Mouse (Mus musculus): ENCODE results near the gene Spsb4.

Spsb4 gene

DNA sequence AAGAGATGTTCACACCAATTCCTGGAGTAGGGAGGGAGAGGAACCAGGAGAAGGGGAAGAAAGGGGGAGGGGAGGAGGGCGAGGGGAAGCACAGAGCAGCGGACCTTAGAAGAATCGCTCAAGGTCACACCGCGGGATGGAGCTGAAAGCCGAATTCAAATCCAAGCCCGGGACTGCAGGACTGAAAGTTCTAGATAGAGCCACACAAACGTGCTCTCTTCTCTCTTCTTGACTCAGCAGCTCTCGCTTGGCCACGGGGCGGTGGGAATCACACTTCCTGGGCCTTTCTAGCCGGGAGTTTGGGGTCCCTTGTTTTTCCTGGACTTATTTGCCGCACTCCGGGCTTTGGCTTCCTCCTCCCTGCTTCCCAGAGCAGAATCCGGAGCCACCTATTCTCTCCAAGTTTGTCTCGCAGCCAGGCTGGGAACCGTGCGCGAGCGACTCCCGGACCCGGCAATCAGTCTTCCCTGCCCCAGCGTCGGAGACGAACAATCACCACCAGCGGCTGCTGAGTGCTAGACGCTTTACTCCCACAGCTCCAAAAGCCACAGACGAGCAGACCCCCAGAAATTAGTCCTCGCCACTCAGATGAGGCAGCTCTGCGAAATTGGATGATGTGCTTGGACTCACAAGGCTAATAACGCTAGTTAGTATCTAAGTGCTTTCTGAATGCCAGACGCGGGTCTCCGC lies 1.4 kb downstream of the Spsb4 start:
- no peak for DNase-seq (ENCODE audit: low spot score in 2 of 2)

- DNase-seq (ENCODE audit: low spot score in 2 of 2), result no peak
Observed at GRCm38 (mm10) chr9:97015751-97016150, 2.9 kb downstream of the Spsb4 start.

DNA sequence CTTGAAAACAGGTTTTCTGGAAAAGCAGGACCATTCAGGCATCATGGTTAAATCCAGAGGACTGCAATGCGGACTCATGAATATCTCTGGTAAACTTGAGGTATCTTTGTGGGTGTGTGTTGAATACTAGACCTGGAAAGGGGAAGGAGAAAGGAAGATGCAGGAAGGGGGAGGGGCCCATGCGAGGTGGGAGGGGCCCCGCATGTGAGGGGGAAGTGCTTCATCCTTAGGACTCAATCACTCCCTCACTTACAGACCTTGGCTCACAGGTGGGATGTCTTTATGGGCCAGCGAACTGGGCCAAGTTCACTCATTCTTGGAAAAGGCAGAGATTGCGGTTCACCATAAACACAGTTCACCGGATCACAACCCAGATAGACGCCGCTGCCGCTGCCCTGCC lies 4.9 kb downstream of the Spsb4 start:
- no peak for DNase-seq (ENCODE audit: low spot score in 2 of 2)

- DNase-seq (ENCODE audit: low spot score in 2 of 2), result no peak
Observed at GRCm38 (mm10) chr9:97013153-97013552, 5.5 kb downstream of the Spsb4 start.

- no peak for DNase-seq (ENCODE audit: low spot score in 2 of 2)
Observed at GRCm38 (mm10) chr9:97011454-97012195, 7.0 kb downstream of the Spsb4 start.

GRCm38 (mm10) chr9:97010447-97010846 lies 8.2 kb downstream of the Spsb4 start:
- DNase-seq (ENCODE audit: low spot score in 2 of 2), result no peak

DNA sequence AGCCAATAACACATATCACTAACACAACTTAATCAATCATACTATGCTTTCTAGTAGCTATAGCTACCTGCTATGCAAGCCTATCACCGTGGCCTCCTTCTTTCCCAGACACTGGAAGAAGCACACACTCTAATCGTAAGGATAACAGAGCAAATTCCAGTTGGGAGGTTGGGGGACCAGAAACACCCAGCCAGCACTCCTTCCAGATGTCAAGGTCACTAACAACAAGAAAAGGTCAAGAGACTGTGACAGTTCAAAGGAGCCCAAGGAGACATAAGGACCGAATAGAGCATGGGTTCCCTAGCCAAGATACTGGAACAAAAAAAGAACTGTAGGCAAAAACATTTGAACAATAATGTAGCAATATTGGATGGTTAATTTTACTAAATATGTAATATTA lies 13.9 kb downstream of the Spsb4 start:
- DNase-seq (ENCODE audit: low spot score in 2 of 2), result no peak

GRCm38 (mm10) chr9:97003173-97003572 lies 15.5 kb downstream of the Spsb4 start:
- DNase-seq (ENCODE audit: low spot score in 2 of 2), result no peak

DNA sequence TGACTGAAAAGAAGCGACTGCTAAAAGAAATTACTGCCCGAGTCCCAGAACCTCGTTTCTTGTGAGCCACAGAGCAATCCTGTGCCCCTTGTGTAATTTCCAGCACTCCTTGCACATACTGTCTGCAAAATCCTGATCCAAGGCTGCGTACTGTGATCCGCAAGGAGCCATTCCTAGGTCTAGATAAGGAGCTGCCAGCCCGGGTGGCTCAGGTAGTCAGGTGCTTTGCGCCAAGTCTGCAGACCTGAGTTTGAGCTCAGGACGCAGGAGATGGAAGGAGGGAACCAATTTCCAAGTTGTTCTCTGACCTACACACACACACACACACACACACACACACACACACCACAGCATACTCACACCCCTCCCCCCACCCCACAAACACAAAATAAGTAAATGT lies 16.0 kb downstream of the Spsb4 start:
- no peak for DNase-seq (ENCODE audit: low spot score in 2 of 2)

DNA sequence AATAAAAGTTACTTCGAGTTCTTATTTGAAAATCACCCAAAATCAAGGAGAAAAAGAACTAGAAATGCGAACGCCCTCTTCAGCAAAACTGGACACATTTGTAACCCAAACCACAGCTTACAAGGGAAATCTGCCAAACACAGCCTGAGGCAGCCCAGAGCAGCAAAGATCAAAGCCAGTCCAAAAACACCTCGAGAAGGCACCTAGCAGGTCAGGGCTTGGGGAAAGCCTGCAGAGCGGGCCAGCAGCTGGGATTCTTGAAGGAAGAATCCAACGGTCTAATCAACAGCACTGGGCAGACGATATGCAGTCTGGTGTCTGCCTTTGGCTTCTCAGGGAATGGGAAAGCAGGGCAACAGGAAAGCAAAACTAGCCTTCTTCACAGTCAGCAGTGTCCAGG lies 16.6 kb downstream of the Spsb4 start:
- DNase-seq (ENCODE audit: low spot score in 2 of 2), result no peak

- DNase-seq (ENCODE audit: low spot score in 2 of 2), result no peak
Observed at GRCm38 (mm10) chr9:97001458-97001857, 17.2 kb downstream of the Spsb4 start.

- no peak for DNase-seq (ENCODE audit: low spot score in 2 of 2)
Observed at GRCm38 (mm10) chr9:96995717-96996116, 22.9 kb downstream of the Spsb4 start.

- no peak for DNase-seq (ENCODE audit: low spot score in 2 of 2)
Observed at GRCm38 (mm10) chr9:96994733-96995132, 23.9 kb downstream of the Spsb4 start.

DNA sequence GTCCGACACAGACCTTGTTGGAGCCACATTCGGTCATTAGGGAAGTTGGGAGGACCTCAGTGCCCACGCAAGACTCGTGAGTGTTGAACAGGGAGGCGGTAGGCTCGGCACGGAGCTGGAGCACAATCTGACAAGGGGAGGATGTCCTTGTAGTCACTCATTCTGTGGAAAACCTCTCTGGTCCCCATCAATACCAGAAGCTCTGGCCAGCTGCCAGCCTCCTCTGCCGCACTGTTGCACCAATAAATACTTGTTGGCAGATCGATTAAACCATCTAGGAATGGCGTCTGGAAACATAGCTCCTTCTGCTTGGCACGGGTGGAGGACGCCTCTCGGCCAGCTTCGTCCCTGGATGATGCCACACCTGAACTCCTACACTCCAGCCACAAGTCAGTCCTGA lies 27.5 kb downstream of the Spsb4 start:
- DNase-seq (ENCODE audit: low spot score in 2 of 2), result no peak

GRCm38 (mm10) chr9:96989389-96989990 lies 29.2 kb downstream of the Spsb4 start:
- DNase-seq (ENCODE audit: low spot score in 2 of 2), result no peak

GRCm38 (mm10) chr9:96986797-96987473 lies 31.7 kb downstream of the Spsb4 start:
- no peak for DNase-seq (ENCODE audit: low spot score in 2 of 2)

- no peak for DNase-seq (ENCODE audit: low spot score in 2 of 2)
Observed at GRCm38 (mm10) chr9:96984034-96984433, 34.6 kb downstream of the Spsb4 start.

- no peak for DNase-seq (ENCODE audit: low spot score in 2 of 2)
Observed at GRCm38 (mm10) chr9:96982940-96983339, 35.7 kb downstream of the Spsb4 start.

GRCm38 (mm10) chr9:96982351-96982750 lies 36.3 kb downstream of the Spsb4 start:
- DNase-seq (ENCODE audit: low spot score in 2 of 2), result no peak

GRCm38 (mm10) chr9:96981836-96982235 lies 36.8 kb downstream of the Spsb4 start:
- DNase-seq (ENCODE audit: low spot score in 2 of 2), result no peak

DNA sequence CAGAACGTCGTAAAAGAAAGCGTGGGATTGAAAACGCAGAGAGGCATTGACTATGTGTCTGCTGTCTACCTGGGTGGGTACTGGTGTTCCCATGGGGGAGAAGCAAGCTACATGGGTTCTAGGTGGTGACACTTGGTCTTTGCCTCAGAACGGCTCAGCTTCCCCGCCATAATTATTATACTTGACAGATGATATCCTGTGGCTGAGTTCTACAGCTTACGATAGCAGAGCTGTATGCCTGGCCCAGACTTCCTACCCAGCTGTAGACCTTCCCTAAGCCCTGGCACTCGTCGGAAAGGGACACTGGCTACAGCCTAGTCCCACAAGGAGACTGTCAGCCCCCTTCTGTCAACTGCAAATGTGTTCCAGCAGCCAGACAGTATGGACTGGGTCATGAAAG lies 37.5 kb downstream of the Spsb4 start:
- no peak for DNase-seq (ENCODE audit: low spot score in 2 of 2)

Data from urinary bladder, postnatal 36 days (tissue).